ENCODE assay signal across 11 mouse cellular contexts in the genomic region with DNA sequence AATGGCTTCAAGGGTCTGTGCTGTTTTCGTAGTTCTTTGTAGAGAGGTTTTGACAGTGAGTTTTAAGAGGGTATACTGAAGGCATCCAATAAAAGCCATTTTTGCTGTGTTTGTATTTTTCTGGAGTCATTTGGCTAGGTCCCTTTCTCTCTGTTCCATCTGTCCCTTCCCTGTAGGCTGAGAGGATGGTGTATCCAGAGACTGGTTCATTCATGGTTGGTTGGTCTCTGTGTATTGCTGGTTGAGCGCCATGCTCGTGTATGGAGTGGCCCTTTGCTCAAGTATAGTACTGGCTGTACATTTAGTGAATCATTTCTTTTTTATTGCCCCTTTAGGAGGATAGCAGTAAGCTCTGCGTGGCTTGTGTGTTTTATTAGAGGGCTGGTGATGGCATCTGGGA. TPM values are rescaled to one million over a fixed set of nuclear protein-coding genes. Genes with fewer than 3 reads are reported as not detected.
DNase-seq lines count a peak whose midpoint lies in the region; ATAC-seq lines count a peak whose summit lies in the region.
"Had no signal": no experiment of that assay in that cellular context is flagged by ENCODE, and none has a peak within 500 bp of the region (broad histone marks: within the 10 kb centered on the region; RNA-seq: fewer than 3 reads in every experiment).

No protein-coding gene starts in this region.

- peaks cover 54% of the 10 kb centered on the region for H3K4me1 ChIP-seq in heart, embryonic 10.5 days
- H3K4me1 ChIP-seq in lung, embryonic 15.5 days: peaks cover 66% of the 10 kb centered on the region
- peaks cover 32% of the 10 kb centered on the region for H3K4me1 ChIP-seq in hindbrain, embryonic 15.5 days (replicated peaks)
- peaks cover 47% of the 10 kb centered on the region for H3K4me1 ChIP-seq in neural tube, embryonic 15.5 days

- no peaks in the 10 kb centered on the region for H3K36me3 ChIP-seq in heart, embryonic 10.5 days
- H3K36me3 ChIP-seq in lung, embryonic 15.5 days: no peaks in the 10 kb centered on the region
- no peaks in the 10 kb centered on the region for H3K36me3 ChIP-seq in hindbrain, embryonic 15.5 days
- H3K36me3 ChIP-seq in neural tube, embryonic 15.5 days: no peaks in the 10 kb centered on the region

- 88% methylated on average over 4 of the region's 4 CpGs for WGBS in heart, embryonic 10.5 days
- WGBS in lung, embryonic 15.5 days: 62% methylated on average over 4 of the region's 4 CpGs
- WGBS in hindbrain, embryonic 15.5 days: 54% methylated on average over 4 of the region's 4 CpGs
- WGBS in neural tube, embryonic 15.5 days: 32% methylated on average over 4 of the region's 4 CpGs

- no peak for ATAC-seq in lung, embryonic 15.5 days (ENCODE audit: borderline replicate concordance, extremely low read depth, low FRiP score, low TSS enrichment)
- ATAC-seq in hindbrain, embryonic 15.5 days (ENCODE audit: low FRiP score, low read depth): no peak
- no peak for ATAC-seq in neural tube, embryonic 15.5 days (ENCODE audit: low FRiP score)

- peak overlapping the region; percentile 82; the same call in 1 of the 2 replicates for H3K27ac ChIP-seq in heart, embryonic 10.5 days
- H3K27ac ChIP-seq in lung, embryonic 15.5 days: peak overlapping the region; percentile 58
- peak overlapping the region; percentile 52 for H3K27ac ChIP-seq in hindbrain, embryonic 15.5 days (replicated peaks)
- H3K27ac ChIP-seq in neural tube, embryonic 15.5 days (replicated peaks): peak overlapping the region; percentile 75

- H3K9ac ChIP-seq in lung, embryonic 15.5 days: no peak overlapping the region
- H3K9ac ChIP-seq in hindbrain, embryonic 15.5 days: no peak overlapping the region
- H3K9ac ChIP-seq in neural tube, embryonic 15.5 days (replicated peaks): no peak overlapping the region

- no peak overlapping the region for H3K4me3 ChIP-seq in heart, embryonic 10.5 days
- H3K4me3 ChIP-seq in lung, embryonic 15.5 days: no peak overlapping the region
- H3K4me3 ChIP-seq in hindbrain, embryonic 15.5 days: no peak overlapping the region
- H3K4me3 ChIP-seq in neural tube, embryonic 15.5 days (replicated peaks): no peak overlapping the region

- H3K4me2 ChIP-seq in lung, embryonic 15.5 days: no peak overlapping the region
- H3K4me2 ChIP-seq in hindbrain, embryonic 15.5 days: no peak overlapping the region
- H3K4me2 ChIP-seq in neural tube, embryonic 15.5 days: no peak overlapping the region

- no peaks in the 10 kb centered on the region for H3K27me3 ChIP-seq in heart, embryonic 10.5 days (ENCODE audit: insufficient read depth, poor library complexity, severe bottlenecking)
- H3K27me3 ChIP-seq in lung, embryonic 15.5 days: no peaks in the 10 kb centered on the region
- no peaks in the 10 kb centered on the region for H3K27me3 ChIP-seq in hindbrain, embryonic 15.5 days
- H3K27me3 ChIP-seq in neural tube, embryonic 15.5 days (replicated peaks): no peaks in the 10 kb centered on the region
- H3K27me3 ChIP-seq: Patski had no signal

- no peak for DNase-seq in heart, embryonic 10.5 days (ENCODE audit: low spot score)
- no peak for DNase-seq in heart, adult 9 months (ENCODE audit: low spot score in 2 of 2)
- DNase-seq in lung, postnatal 10 days: no peak
- DNase-seq in left cerebral cortex, adult 8-10 months (ENCODE audit: low spot score in 2 of 2): no peak
- no peak for DNase-seq in left cerebral cortex, adult 18-20 months (ENCODE audit: low spot score in 2 of 2)
- DNase-seq: kidney, postnatal 25 days; thymus, postnatal 14 days had no signal

- H3K9me3 ChIP-seq in heart, embryonic 10.5 days: no peaks in the 10 kb centered on the region
- H3K9me3 ChIP-seq in lung, embryonic 15.5 days: no peaks in the 10 kb centered on the region
- H3K9me3 ChIP-seq in hindbrain, embryonic 15.5 days: no peaks in the 10 kb centered on the region
- no peaks in the 10 kb centered on the region for H3K9me3 ChIP-seq in neural tube, embryonic 15.5 days (replicated peaks)

RNA-seq across cellular contexts. Expression of gene Notch2, which starts 30.3 kb away (rescaled TPM):
- polyA plus RNA-seq in heart, embryonic 10.5 days (2016; fragmentation: Nextera tagmentation; extraction: Ambion mirVana): 11.2 and 16.8 TPM in 2 replicates
- polyA plus RNA-seq in lung, embryonic 15.5 days (2015; fragmentation: Nextera tagmentation; extraction: Ambion mirVana): 33.4 and 35.1 TPM in 2 replicates
- polyA plus RNA-seq in hindbrain, embryonic 15.5 days (2015; fragmentation: Nextera tagmentation; extraction: Ambion mirVana): 10.5 and 11.7 TPM in 2 replicates
- 9.0 and 11.3 TPM in 2 replicates for polyA plus RNA-seq in neural tube, embryonic 15.5 days (2015; fragmentation: Nextera tagmentation; extraction: Ambion mirVana)
- total RNA-seq in left cerebral cortex, adult 8-10 months (2022): 10 to 100 TPM; 16.3 to 17.9 (median 17.1) TPM
- total RNA-seq in left cerebral cortex, adult 18-20 months (2021): 10 to 100 TPM; 13.0 to 15.7 TPM
